ENCODE assay signal across 19 mouse cellular contexts in genomic region chr10:60263351-60263750, GRCm38 (mm10). TPM values are rescaled to one million over a fixed set of nuclear protein-coding genes. Genes with fewer than 3 reads are reported as not detected.
DNase-seq lines count a peak whose midpoint lies in the region; ATAC-seq lines count a peak whose summit lies in the region.
"Had no signal": no experiment of that assay in that cellular context is flagged by ENCODE, and none has a peak within 500 bp of the region (broad histone marks: within the 10 kb centered on the region; RNA-seq: fewer than 3 reads in every experiment).

No protein-coding gene starts in this region.

- WGBS in neural tube, embryonic 13.5 days, result 83% methylated on average over 7 of the region's 7 CpGs
- WGBS in neural tube, embryonic 15.5 days, result 87% methylated on average over 7 of the region's 7 CpGs
- WGBS in intestine, embryonic 16.5 days, result 85% methylated on average over 7 of the region's 7 CpGs

- no peak overlapping the region for H3K27ac ChIP-seq in neural tube, embryonic 13.5 days (replicated peaks)
- H3K27ac ChIP-seq in neural tube, embryonic 15.5 days (replicated peaks), result no peak overlapping the region
- H3K27ac ChIP-seq in intestine, embryonic 16.5 days (ENCODE audit: low read length), result no peak overlapping the region
- H3K27ac ChIP-seq: embryonic facial prominence, embryonic 12.5 days; left cerebral cortex, adult 2 months; limb, embryonic 12.5 days; liver, embryonic 14.5 days; stomach, postnatal 0 days had no signal

- intact Hi-C loops in heart, postnatal 14 days (cut with DNase I), result no loop called here

- no peaks in the 10 kb centered on the region for H3K36me3 ChIP-seq in neural tube, embryonic 13.5 days
- no peaks in the 10 kb centered on the region for H3K36me3 ChIP-seq in neural tube, embryonic 15.5 days
- H3K36me3 ChIP-seq in intestine, embryonic 16.5 days (ENCODE audit: control insufficient read depth, insufficient read depth, low read length), result no peaks in the 10 kb centered on the region
- H3K36me3 ChIP-seq: embryonic facial prominence, embryonic 12.5 days; G1E; limb, embryonic 12.5 days had no signal

- peak; percentile 90 for DNase-seq in heart, adult 11 months
- DNase-seq in heart, postnatal 14 days, result no peak
- DNase-seq in kidney, postnatal 4 days, result no peak
- DNase-seq: adrenal gland, postnatal 10 days; cerebellum, postnatal 25 days; lung, postnatal 14 days; retina, postnatal 1 day had no signal

- H3K4me3 ChIP-seq in neural tube, embryonic 13.5 days, result no peak overlapping the region
- H3K4me3 ChIP-seq in neural tube, embryonic 15.5 days (replicated peaks), result no peak overlapping the region
- no peak overlapping the region for H3K4me3 ChIP-seq in intestine, embryonic 16.5 days (ENCODE audit: low read length)
- H3K4me3 ChIP-seq: embryonic facial prominence, embryonic 12.5 days; left cerebral cortex, adult 2 months; limb, embryonic 12.5 days had no signal

- H3K4me2 ChIP-seq in neural tube, embryonic 13.5 days, result no peak overlapping the region
- no peak overlapping the region for H3K4me2 ChIP-seq in neural tube, embryonic 15.5 days
- H3K4me2 ChIP-seq in intestine, embryonic 16.5 days (ENCODE audit: low read depth, low read length), result no peak overlapping the region
- H3K4me2 ChIP-seq: embryonic facial prominence, embryonic 12.5 days; limb, embryonic 12.5 days had no signal

- H3K27me3 ChIP-seq in neural tube, embryonic 13.5 days, result no peaks in the 10 kb centered on the region
- no peaks in the 10 kb centered on the region for H3K27me3 ChIP-seq in neural tube, embryonic 15.5 days (replicated peaks)
- no peaks in the 10 kb centered on the region for H3K27me3 ChIP-seq in intestine, embryonic 16.5 days (replicated peaks; ENCODE audit: control insufficient read depth, insufficient read depth, low read length)
- H3K27me3 ChIP-seq: embryonic facial prominence, embryonic 12.5 days; limb, embryonic 12.5 days had no signal

- peaks cover 10% of the 10 kb centered on the region for H3K4me1 ChIP-seq in neural tube, embryonic 13.5 days (replicated peaks)
- H3K4me1 ChIP-seq in neural tube, embryonic 15.5 days, result peaks cover 3% of the 10 kb centered on the region
- peaks cover 13% of the 10 kb centered on the region; the same call in 1 of the 2 replicates for H3K4me1 ChIP-seq in intestine, embryonic 16.5 days (ENCODE audit: control insufficient read depth, insufficient read depth, low read length)
- H3K4me1 ChIP-seq: embryonic facial prominence, embryonic 12.5 days had no signal

- H3K9ac ChIP-seq in neural tube, embryonic 13.5 days, result 0 out of 2 replicates have a peak overlapping the region, but pooled peaks have one; percentile 34
- no peak overlapping the region for H3K9ac ChIP-seq in neural tube, embryonic 15.5 days (replicated peaks)
- H3K9ac ChIP-seq in intestine, embryonic 16.5 days (ENCODE audit: low read depth, low read length), result no peak overlapping the region
- H3K9ac ChIP-seq: embryonic facial prominence, embryonic 12.5 days; limb, embryonic 12.5 days; liver, embryonic 14.5 days had no signal

- no peak for ATAC-seq in neural tube, embryonic 13.5 days (ENCODE audit: low read depth)
- ATAC-seq in neural tube, embryonic 15.5 days (ENCODE audit: low FRiP score), result no peak
- ATAC-seq in common myeloid progenitor, adult 5-6 weeks (replicated peaks; ENCODE audit: low read depth, poor library complexity, severe bottlenecking), result peak; percentile 57
- ATAC-seq in monocyte, adult 5-6 weeks (replicated peaks; ENCODE audit: insufficient number of reproducible peaks, low FRiP score, low TSS enrichment, poor library complexity, severe bottlenecking), result 0 out of 2 replicates have a peak, but pooled peaks have one; percentile 6
- ATAC-seq in intestine, embryonic 16.5 days, result no peak
- ATAC-seq: inflammation-experienced regulatory T-cells, adult 6 months had no signal

- no peaks in the 10 kb centered on the region for H3K9me3 ChIP-seq in neural tube, embryonic 13.5 days
- H3K9me3 ChIP-seq in neural tube, embryonic 15.5 days (replicated peaks), result no peaks in the 10 kb centered on the region
- no peaks in the 10 kb centered on the region for H3K9me3 ChIP-seq in intestine, embryonic 16.5 days (ENCODE audit: control insufficient read depth, low read length)
- H3K9me3 ChIP-seq: embryonic facial prominence, embryonic 12.5 days; G1E; limb, embryonic 12.5 days had no signal

RNA-seq across cellular contexts. Expression of gene Psap, which starts 14.1 kb away (rescaled TPM):
- total RNA-seq in heart, postnatal 14 days (2021), result 100 to 1,000 TPM; 904 to 976 TPM
- 136 and 140 TPM in 2 replicates for polyA plus RNA-seq in neural tube, embryonic 13.5 days (2015; fragmentation: Nextera tagmentation; extraction: Ambion mirVana)
- polyA plus RNA-seq in neural tube, embryonic 15.5 days (2015; fragmentation: Nextera tagmentation; extraction: Ambion mirVana), result 217 and 220 TPM in 2 replicates
- total RNA-seq in common myeloid progenitor, adult 5-6 weeks (2017), result 149 and 150 TPM in 2 replicates
- 1,204 to 1,488 TPM (median 1,482 TPM) in 3 replicates for total RNA-seq in monocyte, adult 5-6 weeks (2017)
- polyA plus RNA-seq in intestine, embryonic 16.5 days (2015; fragmentation: Nextera tagmentation; extraction: Ambion mirVana), result 178 and 187 TPM in 2 replicates

RNA-seq across cellular contexts. Expression of gene Chst3, which starts 44.3 kb away (rescaled TPM):
- total RNA-seq in heart, postnatal 14 days (2021), result 1 to 10 TPM; 1.2 to 1.4 TPM
- 1.9 and 2.7 TPM in 2 replicates for polyA plus RNA-seq in neural tube, embryonic 13.5 days (2015; fragmentation: Nextera tagmentation; extraction: Ambion mirVana)
- 1.9 and 2.0 TPM in 2 replicates for polyA plus RNA-seq in neural tube, embryonic 15.5 days (2015; fragmentation: Nextera tagmentation; extraction: Ambion mirVana)
- 0.10 TPM in 1 of 2 replicates, not detected in the other for total RNA-seq in common myeloid progenitor, adult 5-6 weeks (2017)
- 6.9 to 10.5 TPM (median 8.1 TPM) in 3 replicates for total RNA-seq in monocyte, adult 5-6 weeks (2017)
- polyA plus RNA-seq in intestine, embryonic 16.5 days (2015; fragmentation: Nextera tagmentation; extraction: Ambion mirVana), result 1.3 and 1.4 TPM in 2 replicates
- polyA plus RNA-seq: G1E had no signal

Comparison
In these comparisons a context has a peak if more than half of its experiments do, and no peak if none do; other contexts are left out.
1. ATAC-seq: peak in common myeloid progenitor, adult 5-6 weeks (single experiment) and monocyte, adult 5-6 weeks (single experiment); none in neural tube, embryonic 13.5 days (single experiment), neural tube, embryonic 15.5 days (single experiment) and intestine, embryonic 16.5 days (single experiment).